Mouse (Mus musculus) liver, embryonic 14.5 days (tissue): ENCODE measurements at regions not wholly inside any gene's neighbourhood (a gene's known extent, or its start where the extent isn't known, plus 50 kb on each side); places are given as distances from the start of the nearest gene placed in this dataset.

ENCODE experiments used
- CTCF ChIP-seq: IDR thresholded peaks from 2 replicates; pipeline ENCODE4 v1.5.1; 2016; ENCODE audit warnings: antibody characterized with exemption, low read depth, control low read depth
- EP300 ChIP-seq: IDR thresholded peaks from 2 replicates; pipeline ENCODE4 v1.6.1; 2016; ENCODE audit warnings: antibody characterized with exemption, low read depth

- TF ChIP-seq CTCF (no peak), EP300 (no peak)
These were observed 716.8 kb downstream of the Stpg2 start for GRCm38 (mm10) chr3:139922267-139922666.
